Comparison of ENCODE assay signal across 8 mouse cellular contexts in the genomic region with DNA sequence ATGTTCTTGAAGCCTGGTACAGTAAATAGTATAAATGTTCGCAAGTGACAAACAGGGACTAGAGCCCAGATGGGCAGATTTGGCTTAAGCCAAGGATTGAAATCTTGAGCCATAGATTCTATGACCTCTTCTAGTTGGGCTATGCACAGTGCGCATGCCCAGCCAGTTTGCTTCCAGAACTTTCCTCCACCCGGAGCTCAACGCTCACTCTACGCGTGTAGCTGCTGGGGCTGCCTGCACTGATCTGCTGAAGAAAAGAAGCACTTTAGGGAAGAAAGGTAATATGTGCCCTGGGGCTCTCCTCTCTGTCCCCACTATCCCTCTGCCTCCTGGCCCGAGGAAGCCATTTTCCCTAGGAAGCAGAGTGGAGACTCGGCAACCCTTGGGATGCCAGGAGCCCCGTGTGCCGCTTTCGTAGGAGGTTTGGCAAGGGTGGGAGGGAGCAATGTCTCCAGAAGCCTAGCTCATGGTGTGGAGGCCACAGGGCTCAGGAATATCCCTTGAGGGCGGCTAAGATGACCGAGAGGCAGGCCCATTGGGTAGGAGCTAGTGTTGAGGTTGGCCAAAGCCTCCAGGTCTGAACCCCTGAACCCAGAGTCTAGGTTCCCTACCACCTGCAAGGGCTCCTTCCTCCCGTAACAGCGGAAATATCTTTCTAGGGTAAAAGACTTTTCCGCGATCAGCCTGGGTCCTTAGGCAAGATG. TPM values are rescaled to one million over a fixed set of nuclear protein-coding genes. Genes with fewer than 3 reads are reported as not detected.
DNase-seq lines count a peak whose midpoint lies in the region; ATAC-seq and TF ChIP-seq lines count a peak whose summit lies in the region.

A gene (plus strand): TSS at position 193 of the 704 bp plus-strand sequence.

- peak within 1 kb of the TSS; percentile 50 for H3K4me2 ChIP-seq in lung, embryonic 16.5 days (ENCODE audit: low read depth, low read length)
- peak within 1 kb of the TSS; percentile 49 for H3K4me2 ChIP-seq in heart, embryonic 13.5 days
- H3K4me2 ChIP-seq in myocyte (ENCODE audit: low read depth): peak within 1 kb of the TSS; percentile 67

- no peaks in the 10 kb centered on the region for H3K79me2 ChIP-seq in myocyte (ENCODE audit: control insufficient read depth, insufficient read depth)

- H3K4me1 ChIP-seq in lung, embryonic 16.5 days (replicated peaks; ENCODE audit: control insufficient read depth, insufficient read depth, low read length): 0 out of 2 replicates have a peak, but pooled peaks cover 2% of the 10 kb centered on the region
- H3K4me1 ChIP-seq in embryonic fibroblast, embryonic 13.5 days (ENCODE audit: control insufficient read depth, insufficient read depth, low read length): no peaks in the 10 kb centered on the region; the same call in 1 of the 2 replicates
- peaks cover 7% of the 10 kb centered on the region; the same call in 1 of the 2 replicates for H3K4me1 ChIP-seq in heart, embryonic 13.5 days
- H3K4me1 ChIP-seq in forebrain, embryonic 10.5 days: no peaks in the 10 kb centered on the region

- no peaks in the 10 kb centered on the region for H3K27me3 ChIP-seq in lung, embryonic 16.5 days (ENCODE audit: control insufficient read depth, insufficient read depth, low read depth, low read length)
- H3K27me3 ChIP-seq in heart, embryonic 13.5 days (replicated peaks): peaks cover 5% of the 10 kb centered on the region; the same call in 1 of the 2 replicates
- H3K27me3 ChIP-seq in myocyte (ENCODE audit: control insufficient read depth, insufficient read depth, insufficient read length): no peaks in the 10 kb centered on the region
- H3K27me3 ChIP-seq in forebrain, embryonic 10.5 days (ENCODE audit: poor library complexity, severe bottlenecking): no peaks in the 10 kb centered on the region

- H3K27ac ChIP-seq in lung, embryonic 16.5 days (ENCODE audit: low read length): peak within 1 kb of the TSS; percentile 77
- H3K27ac ChIP-seq in embryonic fibroblast, embryonic 13.5 days (ENCODE audit: insufficient read depth, low read length): peak within 1 kb of the TSS; percentile 64
- peak within 1 kb of the TSS; percentile 83 for H3K27ac ChIP-seq in heart, embryonic 13.5 days (replicated peaks)
- H3K27ac ChIP-seq in forebrain, embryonic 10.5 days: no peak within 1 kb of the TSS

- H3K36me3 ChIP-seq in lung, embryonic 16.5 days (ENCODE audit: control insufficient read depth, insufficient read depth, low read length): no peaks in the 10 kb centered on the region
- H3K36me3 ChIP-seq in heart, embryonic 13.5 days: no peaks in the 10 kb centered on the region
- H3K36me3 ChIP-seq in myocyte (ENCODE audit: control insufficient read depth, insufficient read depth): no peaks in the 10 kb centered on the region
- H3K36me3 ChIP-seq in forebrain, embryonic 10.5 days (replicated peaks): no peaks in the 10 kb centered on the region

- no peak for DNase-seq in lung, postnatal 25 days (ENCODE audit: low spot score)
- DNase-seq in ovary, adult 18-20 months (ENCODE audit: low spot score): no peak
- DNase-seq in forebrain, embryonic 10.5 days (ENCODE audit: extremely low spot score, low spot score): no peak

- H3K4me3 ChIP-seq in lung, embryonic 16.5 days (ENCODE audit: low read length): peak within 1 kb of the TSS; percentile 7
- no peak within 1 kb of the TSS for H3K4me3 ChIP-seq in embryonic fibroblast, embryonic 13.5 days (ENCODE audit: insufficient read depth, low read length)
- H3K4me3 ChIP-seq in heart, embryonic 13.5 days: peak within 1 kb of the TSS; percentile 28
- H3K4me3 ChIP-seq in myocyte: no peak within 1 kb of the TSS
- no peak within 1 kb of the TSS for H3K4me3 ChIP-seq in forebrain, embryonic 10.5 days

- no peaks in the 10 kb centered on the region for H3K9me3 ChIP-seq in lung, embryonic 16.5 days (ENCODE audit: control insufficient read depth, low read length)
- no peaks in the 10 kb centered on the region for H3K9me3 ChIP-seq in heart, embryonic 13.5 days
- no peaks in the 10 kb centered on the region for H3K9me3 ChIP-seq in forebrain, embryonic 10.5 days

- peak; percentile 34; the same call in 1 of the 2 replicates for ATAC-seq in lung, embryonic 16.5 days (ENCODE audit: low read depth)
- ATAC-seq in heart, embryonic 13.5 days (ENCODE audit: extremely low read depth, insufficient number of reproducible peaks, low FRiP score, low TSS enrichment): no peak
- ATAC-seq in frontal cortex, adult (ENCODE audit: low TSS enrichment): no peak

- H3ac ChIP-seq in myocyte (ENCODE audit: control insufficient read depth, insufficient read length): no peak within 1 kb of the TSS

- whole genome bisulfite sequencing in lung, embryonic 16.5 days: 85% methylated on average over 17 of the region's 17 CpGs
- 81% methylated on average over 17 of the region's 17 CpGs for WGBS in heart, embryonic 13.5 days
- 92% methylated on average over 17 of the region's 17 CpGs for WGBS in forebrain, embryonic 10.5 days

- peak within 1 kb of the TSS; percentile 36 for H3K9ac ChIP-seq in lung, embryonic 16.5 days (ENCODE audit: low read length)
- H3K9ac ChIP-seq in heart, embryonic 13.5 days: peak within 1 kb of the TSS; percentile 37; the same call in 1 of the 2 replicates

- TF ChIP-seq CTCF in embryonic fibroblast, embryonic 13.5 days (IDR thresholded peaks at IDR 0.05; ENCODE audit: borderline replicate concordance, insufficient read depth, low read length): no peak

- no peak for TF ChIP-seq POLR2A in embryonic fibroblast, embryonic 13.5 days (IDR thresholded peaks at IDR 0.05; ENCODE audit: low read depth, low read length)
- no peak for TF ChIP-seq POLR2A in myocyte (IDR thresholded peaks at IDR 0.05; ENCODE audit: insufficient read length, low read depth)

TF ChIP-seq in myocyte, 11 proteins besides CTCF, POLR2A, EP300 and RAD21:
- TF ChIP-seq TCF3 (IDR thresholded peaks at IDR 0.05; ENCODE audit: insufficient read length, low read depth): no peak
- TF ChIP-seq POLR2AphosphoS2 (IDR thresholded peaks at IDR 0.05; ENCODE audit: insufficient read length, low read depth): no peak
- TF ChIP-seq SRF (IDR thresholded peaks at IDR 0.05; ENCODE audit: control insufficient read depth, insufficient read length, low read depth): no peak
- no peak for TF ChIP-seq USF1 (IDR thresholded peaks at IDR 0.05; ENCODE audit: low read depth)
- no peak for TF ChIP-seq TCF12 (IDR thresholded peaks at IDR 0.05; ENCODE audit: insufficient read depth, poor library complexity, severe bottlenecking)
- no peak for TF ChIP-seq REST (IDR thresholded peaks at IDR 0.05; ENCODE audit: insufficient read depth, insufficient read length)
- TF ChIP-seq E2F4 (IDR thresholded peaks at IDR 0.05; ENCODE audit: insufficient read depth): no peak
- no peak for TF ChIP-seq MAX (IDR thresholded peaks at IDR 0.05; ENCODE audit: low read depth)
- no peak for TF ChIP-seq MYOG (IDR thresholded peaks at IDR 0.05; ENCODE audit: control insufficient read depth in 1 of 3, insufficient read depth in 1 of 3, insufficient read length in 2 of 3, low read depth in 2 of 3)
TF ChIP-seq in myocyte: peak in this region for 0.

RNA-seq across cellular contexts. Expression of the gene that starts here (rescaled TPM):
- polyA plus RNA-seq in lung, embryonic 16.5 days (2015; fragmentation: Nextera tagmentation; extraction: Ambion mirVana): 9.3 and 12.6 TPM in 2 replicates
- not detected in 2 replicates for polyA plus RNA-seq in embryonic fibroblast, embryonic 13.5 days (2011; ENCODE audit: insufficient read length, low read depth, missing spikeins)
- polyA plus RNA-seq in heart, embryonic 13.5 days (2015; fragmentation: Nextera tagmentation; extraction: Ambion mirVana): 35.4 and 36.2 TPM in 2 replicates
- 3.8 TPM for polyA plus RNA-seq in myocyte (2012; fragmentation: generic; extraction: Trizol)
- 0.48 and 1.2 TPM in 2 replicates for polyA plus RNA-seq in forebrain, embryonic 10.5 days (2016; fragmentation: Nextera tagmentation; extraction: Ambion mirVana)

Comparison
In these comparisons a context has a peak if more than half of its experiments do, and no peak if none do; other contexts are left out.
1. H3K4me3 ChIP-seq: peak in lung, embryonic 16.5 days (single experiment) and heart, embryonic 13.5 days (single experiment); none in embryonic fibroblast, embryonic 13.5 days (single experiment), myocyte (single experiment) and forebrain, embryonic 10.5 days (single experiment).
2. Peak in every context shown above with its lines, with median percentiles within 50 percentile points of each other: H3K4me2 ChIP-seq.